Mouse (Mus musculus) testis, adult 2 months (tissue): Measurements from ENCODE around the gene Cuedc1.

Source experiments
- CTCF ChIP-seq: fragments of 200-500 bp; IDR thresholded peaks from 2 replicates; pipeline ENCODE4 v1.5.1; 2012; ENCODE audit warnings: low read depth, mild to moderate bottlenecking, inconsistent platforms, low read length, moderate library complexity; ENCODE audit not compliant: control insufficient read depth, insufficient read depth, insufficient replicate concordance
- POLR2A ChIP-seq: fragments of 200-500 bp; IDR thresholded peaks from 2 replicates; pipeline ENCODE4 v1.6.1; 2012; ENCODE audit warnings: low read depth, mild to moderate bottlenecking, inconsistent platforms, low read length, moderate library complexity; ENCODE audit not compliant: control insufficient read depth

GRCm38 (mm10) chr11:88100170-88100569, 2.3 kb downstream of the Cuedc1 start:
- no peak for TF ChIP-seq POLR2A
- TF ChIP-seq CTCF: no peak
